Mouse (Mus musculus) right cerebral cortex, postnatal 25 days (tissue): ENCODE results near the gene Gcn1l1.

Source experiments
- DNase-seq: peaks from one replicate; pipeline ENCODE4 v3.0.0; 2022

Gene Gcn1l1

GRCm38 (mm10) chr5:115619690-115620089 lies 54.6 kb downstream of the Gcn1l1 start:
- DNase-seq, result no peak

GRCm38 (mm10) chr5:115622686-115623085 lies 57.6 kb downstream of the Gcn1l1 start:
- DNase-seq, result no peak

GRCm38 (mm10) chr5:115623694-115624440 lies 58.8 kb downstream of the Gcn1l1 start:
- DNase-seq, result peak; percentile 45

- DNase-seq, result no peak
These were observed 61.3 kb downstream of the Gcn1l1 start for GRCm38 (mm10) chr5:115626237-115626886.

- DNase-seq, result no peak
These were observed 63.0 kb downstream of the Gcn1l1 start for GRCm38 (mm10) chr5:115628083-115628482.

- DNase-seq, result no peak
These were observed 64.6 kb downstream of the Gcn1l1 start for GRCm38 (mm10) chr5:115629672-115630071.

- DNase-seq, result no peak
These were observed 65.2 kb downstream of the Gcn1l1 start for GRCm38 (mm10) chr5:115630291-115630690.

- DNase-seq, result peak; percentile 94
These were observed 66.7 kb downstream of the Gcn1l1 start, which contains the start of gene Rab35 for GRCm38 (mm10) chr5:115631505-115632357. Gene Rab35, plus strand, starts transcription at chr5:115631908.

GRCm38 (mm10) chr5:115632358-115632714 lies 67.3 kb downstream of the Gcn1l1 start:
- DNase-seq, result no peak

- no peak for DNase-seq
These were observed 68.0 kb downstream of the Gcn1l1 start for GRCm38 (mm10) chr5:115633060-115633459.

- DNase-seq, result no peak
These were observed 69.0 kb downstream of the Gcn1l1 start for GRCm38 (mm10) chr5:115634046-115634445.

GRCm38 (mm10) chr5:115635536-115635935 lies 70.5 kb downstream of the Gcn1l1 start:
- no peak for DNase-seq

GRCm38 (mm10) chr5:115644192-115644591 lies 79.1 kb downstream of the Gcn1l1 start:
- no peak for DNase-seq

GRCm38 (mm10) chr5:115648876-115649275 lies 83.8 kb downstream of the Gcn1l1 start:
- DNase-seq, result no peak

GRCm38 (mm10) chr5:115649699-115650098 lies 84.6 kb downstream of the Gcn1l1 start:
- no peak for DNase-seq

- no peak for DNase-seq
These were observed 85.8 kb downstream of the Gcn1l1 start for GRCm38 (mm10) chr5:115650885-115651284.

GRCm38 (mm10) chr5:115651821-115652220 lies 86.8 kb downstream of the Gcn1l1 start:
- DNase-seq, result no peak

- DNase-seq, result peak; percentile 100
These were observed 87.9 kb downstream of the Gcn1l1 start for GRCm38 (mm10) chr5:115652681-115653575.

GRCm38 (mm10) chr5:115653776-115654175 lies 88.7 kb downstream of the Gcn1l1 start:
- no peak for DNase-seq

GRCm38 (mm10) chr5:115656677-115657076 lies 91.6 kb downstream of the Gcn1l1 start:
- DNase-seq, result no peak

- DNase-seq, result no peak
These were observed 92.2 kb downstream of the Gcn1l1 start for GRCm38 (mm10) chr5:115657234-115657633.

- no peak for DNase-seq
These were observed 93.3 kb downstream of the Gcn1l1 start for GRCm38 (mm10) chr5:115658352-115658751.
